Mouse (Mus musculus) heart, embryonic 16.5 days (tissue): ENCODE measurements around the gene Myl9. TPM values are rescaled to one million over a fixed set of nuclear protein-coding genes. Genes with fewer than 3 reads are reported as not detected.

ENCODE experiments used
- ATAC-seq: fragments of 200-750 bp; cut with Nextera tagmentation; replicated peaks from 2 replicates; pipeline ENCODE4 v1.8.0; 2017; ENCODE audit warnings: moderate number of reproducible peaks; ENCODE audit not compliant: insufficient read depth, low FRiP score; ENCODE audit errors: extremely low read depth
- H3K27ac ChIP-seq: fragments of 300-500 bp; sonication (generic); 2 replicates; pipeline ENCODE4 v1.5.1; 2014; ENCODE audit warnings: mild to moderate bottlenecking, low read length, control low read depth, moderate library complexity
- H3K27me3 ChIP-seq: fragments of 300-500 bp; sonication (generic); 2 replicates; pipeline ENCODE4 v1.6.1; 2014; ENCODE audit warnings: low read length, mixed read lengths; ENCODE audit not compliant: control insufficient read depth, insufficient read depth
- H3K36me3 ChIP-seq: fragments of 300-500 bp; sonication (generic); 2 replicates; pipeline ENCODE4 v1.6.1; 2014; ENCODE audit not compliant: control insufficient read depth, insufficient read depth
- H3K4me1 ChIP-seq: fragments of 300-500 bp; sonication (generic); 2 replicates; pipeline ENCODE4 v1.6.1; 2014; ENCODE audit warnings: low read length, mixed read lengths; ENCODE audit not compliant: control insufficient read depth, insufficient read depth
- H3K4me2 ChIP-seq: fragments of 300-500 bp; sonication (generic); 2 replicates; pipeline ENCODE4 v1.6.1; 2014; ENCODE audit warnings: low read depth, mild to moderate bottlenecking, control low read depth, low read length
- H3K4me3 ChIP-seq: fragments of 300-500 bp; sonication (generic); 2 replicates; pipeline ENCODE4 v1.5.1; 2014; ENCODE audit warnings: mild to moderate bottlenecking, control low read depth, low read length
- H3K9ac ChIP-seq: fragments of 300-500 bp; sonication (generic); 2 replicates; pipeline ENCODE4 v1.6.1; 2014; ENCODE audit warnings: low read length, control low read depth
- H3K9me3 ChIP-seq: fragments of 300-500 bp; sonication (generic); replicated peaks from 2 replicates; pipeline ENCODE4 v1.6.1; 2016; ENCODE audit warnings: low read length; ENCODE audit not compliant: control insufficient read depth
- WGBS: fragments of 180-500 bp; shearing (Covaris S2); extraction: QIAGEN DNeasy Blood & Tissue Kit; methylation state at CpG from one replicate; pipeline ENCODE4 v1.1.7; 2014; 5-methylcytosine and 5-hydroxymethylcytosine counted together
- polyA plus RNA-seq: library from polyadenylated mRNA; unstranded; fragments of >200 nt; fragmentation: Nextera tagmentation; extraction: Ambion mirVana; gene quantifications from 2 replicates; pipeline ENCODE4 v1.2.1, GENCODE M21; 2015

Gene Myl9
- polyA plus RNA-seq, 1 experiment from 2014 or later, result 1,731 TPM

DNA sequence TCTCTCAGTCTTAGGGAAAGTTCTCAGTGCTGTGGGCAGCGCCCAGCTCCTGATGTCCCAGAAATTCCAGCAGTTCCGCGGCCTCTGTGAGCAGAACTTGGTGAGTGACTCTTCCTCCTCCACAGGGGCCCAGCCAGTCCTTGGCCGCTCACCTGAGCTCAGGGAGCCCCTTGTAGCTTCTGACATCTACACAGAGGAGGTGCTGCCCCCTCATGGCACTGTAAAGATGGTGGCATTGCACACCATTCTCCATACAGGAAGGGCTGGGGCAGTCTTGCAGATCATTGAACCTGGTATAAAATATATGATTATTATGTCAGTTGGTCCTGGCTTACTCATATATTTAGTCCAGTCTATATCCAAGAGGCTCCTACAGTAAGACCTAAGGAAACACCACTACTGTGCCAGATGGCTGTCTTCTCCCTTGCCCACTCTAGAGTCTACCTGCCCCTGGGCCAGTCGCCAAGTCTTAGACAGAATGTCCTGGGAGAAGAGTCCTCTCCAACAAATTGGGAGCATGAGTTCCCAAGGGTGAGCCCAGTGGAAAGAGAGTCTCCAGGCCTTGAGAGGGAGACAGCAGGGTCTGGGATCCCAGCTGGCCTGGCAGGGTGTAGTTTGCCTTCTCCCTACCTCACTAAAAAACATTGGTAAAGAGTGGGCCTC is 14.2 kb upstream of the Myl9 start:
- no peak overlapping the region for H3K27ac ChIP-seq
- H3K27me3 ChIP-seq, result no peaks in the 10 kb centered on the region
- peaks cover 6% of the 10 kb centered on the region for H3K9me3 ChIP-seq
- H3K9ac ChIP-seq, result no peak overlapping the region
- peaks cover 15% of the 10 kb centered on the region for H3K4me1 ChIP-seq
- H3K36me3 ChIP-seq, result peaks cover 59% of the 10 kb centered on the region
- WGBS, result 74% methylated on average over 5 of the region's 5 CpGs
- no peak overlapping the region for H3K4me2 ChIP-seq
- no peak for ATAC-seq
- H3K4me3 ChIP-seq, result no peak overlapping the region

DNA sequence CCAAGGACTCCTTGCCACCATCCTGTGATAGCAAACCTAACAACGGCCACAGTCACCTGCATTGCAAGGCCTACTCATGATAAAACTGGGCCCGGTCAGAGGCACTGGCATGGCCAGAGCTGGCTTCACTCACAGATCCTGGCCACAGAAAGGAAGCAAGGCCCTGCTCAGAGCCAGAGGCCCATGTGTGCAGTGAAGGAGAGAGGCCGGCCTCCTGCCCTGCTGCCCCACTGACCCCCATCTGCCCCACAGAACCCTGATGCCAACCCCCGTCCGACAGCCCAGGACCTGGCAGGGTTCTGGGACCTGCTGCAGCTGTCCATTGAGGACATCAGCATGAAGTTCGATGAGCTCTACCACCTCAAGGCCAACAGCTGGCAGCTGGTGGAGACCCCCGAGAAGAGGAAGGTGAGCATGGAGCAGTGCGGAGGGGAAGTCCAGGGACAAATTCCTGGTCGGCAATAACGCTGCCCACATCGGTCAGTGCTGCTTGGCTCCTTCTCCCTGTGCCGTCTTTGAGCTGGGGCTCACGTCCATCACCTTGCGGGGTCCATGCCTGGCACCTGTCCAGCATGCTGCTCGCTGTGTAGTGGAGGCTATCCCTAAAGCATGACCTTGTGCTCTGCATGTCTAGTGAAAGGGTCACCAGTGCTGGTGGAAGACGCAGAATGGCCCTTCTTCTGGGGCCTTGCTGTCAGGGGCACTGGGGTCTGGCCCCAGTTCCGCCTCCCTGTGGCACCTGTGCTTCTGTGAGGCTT is 13.5 kb upstream of the Myl9 start:
- H3K27ac ChIP-seq, result no peak overlapping the region
- H3K27me3 ChIP-seq, result no peaks in the 10 kb centered on the region
- no peak for ATAC-seq
- peaks cover 18% of the 10 kb centered on the region for H3K4me1 ChIP-seq
- no peak overlapping the region for H3K9ac ChIP-seq
- no peak overlapping the region for H3K4me3 ChIP-seq
- peaks cover 5% of the 10 kb centered on the region; the same call in 1 of the 2 replicates for H3K9me3 ChIP-seq
- no peak overlapping the region for H3K4me2 ChIP-seq
- 93% methylated on average over 17 of the region's 17 CpGs for WGBS
- H3K36me3 ChIP-seq, result peaks cover 52% of the 10 kb centered on the region

DNA sequence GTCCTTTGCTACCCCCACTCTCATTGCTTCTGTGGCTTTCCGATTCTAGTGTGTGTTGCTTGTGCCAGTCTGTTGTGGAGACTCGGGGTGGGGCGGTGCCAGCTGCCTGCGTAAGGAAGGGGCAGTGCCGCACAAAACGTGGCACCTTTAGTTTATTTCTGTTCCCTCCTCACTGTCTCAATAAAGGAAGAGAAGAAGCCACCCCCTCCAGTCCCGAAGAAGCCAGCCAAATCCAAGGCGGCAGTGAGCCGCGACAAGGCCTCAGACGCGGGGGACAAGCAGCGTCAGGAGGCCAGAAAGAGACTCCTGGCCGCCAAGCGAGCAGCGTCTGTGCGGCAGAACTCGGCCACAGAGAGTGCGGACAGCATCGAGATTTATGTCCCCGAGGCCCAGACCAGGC is 12.7 kb upstream of the Myl9 start:
- 87% methylated on average over 21 of the region's 21 CpGs for WGBS
- Histone ChIP-seq H3K27ac (no peak overlapping the region), H3K27me3 (no peaks in the 10 kb centered on the region), H3K4me2 (no peak overlapping the region), H3K9me3 (peaks cover 5% of the 10 kb centered on the region; the same call in 1 of the 2 replicates), H3K9ac (no peak overlapping the region), H3K36me3 (peaks cover 44% of the 10 kb centered on the region), H3K4me1 (peaks cover 18% of the 10 kb centered on the region), H3K4me3 (no peak overlapping the region)
- ATAC-seq, result no peak

DNA sequence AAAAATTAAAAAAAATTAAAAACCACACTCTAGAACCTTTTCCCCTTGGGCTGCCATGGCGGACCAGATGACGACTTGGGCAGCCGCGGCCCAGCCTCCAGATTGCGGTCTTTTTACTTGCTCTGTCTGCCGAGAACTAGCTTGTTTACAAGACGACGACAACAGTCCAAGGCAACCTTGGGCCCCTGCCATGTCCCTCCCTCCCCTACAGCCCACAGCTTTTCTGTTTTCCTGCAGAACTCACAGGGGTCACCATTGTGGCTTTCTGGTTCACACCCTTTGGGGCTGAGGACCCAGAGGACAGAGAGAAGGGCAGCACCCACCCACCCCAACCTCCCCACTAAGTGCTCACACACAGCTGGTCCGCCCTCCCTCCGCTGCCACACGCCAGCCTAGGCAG is 12.1 kb upstream of the Myl9 start:
- ATAC-seq, result no peak; the same call in 1 of the 2 replicates
- Histone ChIP-seq H3K36me3 (peaks cover 38% of the 10 kb centered on the region), H3K9me3 (peaks cover 5% of the 10 kb centered on the region; the same call in 1 of the 2 replicates), H3K4me3 (no peak overlapping the region), H3K4me1 (peaks cover 18% of the 10 kb centered on the region), H3K27ac (no peak overlapping the region), H3K9ac (no peak overlapping the region), H3K27me3 (no peaks in the 10 kb centered on the region), H3K4me2 (no peak overlapping the region)
- 76% methylated on average over 11 of the region's 11 CpGs for WGBS

DNA sequence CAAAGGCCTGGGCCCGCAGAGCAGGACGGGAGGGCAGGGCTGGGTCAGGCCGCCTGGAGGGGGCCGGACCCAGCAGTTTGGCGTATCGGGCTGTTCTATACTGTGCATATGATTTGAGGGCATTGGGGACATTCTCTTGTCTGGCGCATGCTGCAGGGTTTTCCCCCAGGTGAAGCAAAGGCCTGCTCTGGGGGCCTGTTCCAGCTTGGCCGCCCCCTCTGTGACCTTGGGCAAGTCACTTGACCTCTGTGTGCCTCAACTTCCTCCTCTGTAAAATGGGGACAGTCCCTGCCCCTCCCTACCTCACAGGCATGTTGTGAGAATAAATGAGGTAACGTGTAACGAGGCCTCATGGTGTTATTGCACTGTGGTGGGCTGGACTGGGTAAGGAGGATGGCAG is 11.2 kb upstream of the Myl9 start:
- Histone ChIP-seq H3K36me3 (peaks cover 28% of the 10 kb centered on the region), H3K27me3 (no peaks in the 10 kb centered on the region), H3K27ac (no peak overlapping the region), H3K4me1 (peaks cover 18% of the 10 kb centered on the region), H3K9ac (no peak overlapping the region), H3K4me2 (no peak overlapping the region), H3K4me3 (no peak overlapping the region), H3K9me3 (no peaks in the 10 kb centered on the region)
- no peak for ATAC-seq
- WGBS, result 89% methylated on average over 10 of the region's 10 CpGs

DNA sequence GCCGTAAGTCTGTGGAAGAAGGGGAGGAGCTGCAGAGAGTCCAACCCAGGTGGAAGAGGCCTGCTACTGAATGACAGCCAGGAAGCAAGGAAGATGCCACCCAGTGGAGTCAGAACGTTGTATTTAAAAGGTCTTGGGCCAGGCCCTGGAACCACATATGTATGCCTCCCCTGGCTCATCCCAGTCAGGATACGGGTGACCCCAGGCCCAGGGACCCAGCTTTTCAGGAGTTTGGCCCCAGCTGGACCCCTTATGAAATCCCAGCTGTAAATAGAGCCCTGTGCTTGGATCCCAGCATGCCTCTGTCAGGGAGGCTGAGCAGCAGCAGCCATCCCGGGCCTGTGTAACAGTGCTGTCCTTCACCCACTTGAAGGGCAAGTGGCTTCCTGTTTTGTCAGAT is 10.5 kb upstream of the Myl9 start:
- Histone ChIP-seq H3K27ac (peak overlapping the region; percentile 35; the same call in 1 of the 2 replicates), H3K4me1 (peaks cover 18% of the 10 kb centered on the region), H3K27me3 (no peaks in the 10 kb centered on the region), H3K4me2 (no peak overlapping the region), H3K36me3 (peaks cover 25% of the 10 kb centered on the region), H3K9me3 (no peaks in the 10 kb centered on the region), H3K9ac (no peak overlapping the region), H3K4me3 (no peak overlapping the region)
- WGBS, result 42% methylated on average over 4 of the region's 4 CpGs
- ATAC-seq, result no peak

DNA sequence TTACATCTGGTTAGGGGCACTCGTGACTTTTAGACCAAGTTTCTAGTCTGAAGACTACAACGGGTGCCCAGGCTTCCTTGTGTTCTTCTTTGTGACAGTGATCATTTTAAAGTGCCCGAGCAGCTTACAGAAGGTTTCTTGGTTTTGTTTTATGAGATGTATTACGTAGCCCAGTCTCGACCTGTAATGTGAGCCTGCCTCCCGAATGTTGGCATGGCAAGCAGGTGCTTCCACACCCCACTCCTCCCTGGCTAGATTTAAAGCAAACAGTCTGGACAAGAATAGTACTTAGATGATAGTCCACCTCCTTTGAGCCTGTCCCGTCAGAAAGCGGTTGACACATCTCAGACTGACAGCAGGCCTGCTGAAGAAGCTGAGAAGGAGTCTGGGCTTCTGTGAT is 9.6 kb upstream of the Myl9 start:
- 69% methylated on average over 8 of the region's 8 CpGs for WGBS
- peaks cover 18% of the 10 kb centered on the region for H3K4me1 ChIP-seq
- no peak overlapping the region for H3K4me2 ChIP-seq
- peaks cover 25% of the 10 kb centered on the region for H3K36me3 ChIP-seq
- H3K27me3 ChIP-seq, result no peaks in the 10 kb centered on the region
- H3K4me3 ChIP-seq, result no peak overlapping the region
- ATAC-seq, result no peak
- H3K9me3 ChIP-seq, result no peaks in the 10 kb centered on the region
- H3K27ac ChIP-seq, result no peak overlapping the region
- H3K9ac ChIP-seq, result no peak overlapping the region

DNA sequence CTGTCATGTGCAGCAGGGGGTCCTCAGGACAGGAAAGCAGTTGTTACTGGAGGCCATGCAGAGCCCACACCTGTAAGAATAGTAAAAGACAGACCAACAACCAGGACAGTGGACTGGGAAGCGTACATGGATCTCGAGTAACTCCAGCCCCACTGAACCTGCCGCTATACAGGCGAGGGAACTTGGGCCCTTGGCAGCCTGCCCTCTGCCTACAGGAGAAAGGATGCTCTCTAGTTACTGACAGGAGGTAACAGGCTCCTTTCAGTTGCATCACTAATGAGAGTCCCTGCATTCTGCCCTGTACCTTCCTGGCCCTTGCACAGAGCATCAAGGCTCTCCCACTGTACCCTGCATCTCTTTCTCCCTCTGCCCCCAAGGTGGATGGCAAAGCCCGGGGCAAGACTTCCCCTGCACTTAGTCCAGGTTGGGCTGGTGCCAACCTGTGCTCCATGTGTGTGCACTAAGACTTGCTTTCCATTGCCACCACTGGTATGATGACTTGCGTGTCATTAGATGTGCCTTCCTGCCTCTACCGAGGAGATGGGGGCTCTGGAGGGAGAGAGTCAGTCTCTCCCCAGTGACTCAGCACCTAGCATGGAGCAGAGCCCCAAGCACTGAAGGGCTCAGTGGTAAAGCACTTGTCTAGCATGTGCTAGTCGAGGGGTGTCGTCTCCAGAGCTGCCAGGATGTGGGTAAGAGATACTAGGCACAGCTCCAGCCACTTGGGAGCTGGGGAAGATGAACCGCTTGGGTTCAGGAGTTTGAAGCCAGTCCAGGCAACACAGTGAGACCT is 8.8 kb upstream of the Myl9 start:
- H3K4me2 ChIP-seq, result no peak overlapping the region
- 50% methylated on average over 10 of the region's 10 CpGs for WGBS

DNA sequence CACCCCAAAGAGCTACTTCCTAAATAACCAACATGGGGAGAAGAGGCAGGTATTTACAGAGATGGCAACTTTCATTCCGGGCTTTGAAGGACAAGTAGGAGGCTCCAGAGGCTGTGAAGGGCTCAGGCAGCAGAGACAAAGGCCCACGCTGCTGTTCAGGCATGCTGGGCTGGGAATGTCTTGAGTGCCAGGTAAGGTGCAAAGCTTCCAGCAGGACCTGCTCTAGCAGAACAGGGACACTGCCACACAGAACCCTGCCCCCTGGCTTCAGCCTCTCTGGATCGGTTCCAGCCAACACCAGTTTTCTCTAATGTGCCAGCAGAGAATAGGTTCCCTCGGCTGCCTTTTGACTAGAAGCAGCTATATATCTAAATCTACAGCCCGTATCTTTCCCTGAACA is 8.1 kb upstream of the Myl9 start:
- Histone ChIP-seq H3K27me3 (no peaks in the 10 kb centered on the region), H3K27ac (no peak overlapping the region), H3K4me2 (no peak overlapping the region), H3K9ac (no peak overlapping the region), H3K4me3 (no peak overlapping the region), H3K4me1 (peaks cover 18% of the 10 kb centered on the region), H3K9me3 (no peaks in the 10 kb centered on the region), H3K36me3 (peaks cover 15% of the 10 kb centered on the region)
- 57% methylated on average over 5 of the region's 5 CpGs for WGBS
- no peak for ATAC-seq

More for the DNA sequence above, 8.8 kb upstream of the Myl9 start:
- no peak overlapping the region for H3K27ac ChIP-seq
- no peaks in the 10 kb centered on the region for H3K27me3 ChIP-seq
- H3K4me1 ChIP-seq, result peaks cover 18% of the 10 kb centered on the region
- H3K9ac ChIP-seq, result no peak overlapping the region
- H3K36me3 ChIP-seq, result peaks cover 21% of the 10 kb centered on the region
- H3K9me3 ChIP-seq, result no peaks in the 10 kb centered on the region
- no peak overlapping the region for H3K4me3 ChIP-seq
- no peak for ATAC-seq
